Mouse (Mus musculus) lung, adult 2 months (tissue): ENCODE measurements around the gene Kif21b.

Experiments
- CTCF ChIP-seq: fragments of 200-500 bp; IDR thresholded peaks from 2 replicates; pipeline ENCODE4 v1.5.1; 2011; ENCODE audit warnings: mild to moderate bottlenecking, low read length, control low read depth; ENCODE audit not compliant: insufficient read depth
- POLR2A ChIP-seq: fragments of 200-500 bp; IDR thresholded peaks from 2 replicates; pipeline ENCODE4 v1.6.1; 2011; ENCODE audit warnings: low read depth, mild to moderate bottlenecking, control low read depth, low read length, borderline replicate concordance; ENCODE audit errors: extremely low read depth

GRCm38 (mm10) chr1:136137071-136137531 lies 5.9 kb downstream of the Kif21b start:
- TF ChIP-seq CTCF (no peak), POLR2A (no peak)
